Mouse (Mus musculus) thymus, adult 18-20 months (tissue): ENCODE data around the gene Pls3.

ENCODE experiments used
- DNase-seq, 2 experiments: peaks; one replicate each; pipeline ENCODE4 v3.0.0; 2022; ENCODE audit warnings: mixed read lengths in 2 of 2

Gene Pls3

DNA sequence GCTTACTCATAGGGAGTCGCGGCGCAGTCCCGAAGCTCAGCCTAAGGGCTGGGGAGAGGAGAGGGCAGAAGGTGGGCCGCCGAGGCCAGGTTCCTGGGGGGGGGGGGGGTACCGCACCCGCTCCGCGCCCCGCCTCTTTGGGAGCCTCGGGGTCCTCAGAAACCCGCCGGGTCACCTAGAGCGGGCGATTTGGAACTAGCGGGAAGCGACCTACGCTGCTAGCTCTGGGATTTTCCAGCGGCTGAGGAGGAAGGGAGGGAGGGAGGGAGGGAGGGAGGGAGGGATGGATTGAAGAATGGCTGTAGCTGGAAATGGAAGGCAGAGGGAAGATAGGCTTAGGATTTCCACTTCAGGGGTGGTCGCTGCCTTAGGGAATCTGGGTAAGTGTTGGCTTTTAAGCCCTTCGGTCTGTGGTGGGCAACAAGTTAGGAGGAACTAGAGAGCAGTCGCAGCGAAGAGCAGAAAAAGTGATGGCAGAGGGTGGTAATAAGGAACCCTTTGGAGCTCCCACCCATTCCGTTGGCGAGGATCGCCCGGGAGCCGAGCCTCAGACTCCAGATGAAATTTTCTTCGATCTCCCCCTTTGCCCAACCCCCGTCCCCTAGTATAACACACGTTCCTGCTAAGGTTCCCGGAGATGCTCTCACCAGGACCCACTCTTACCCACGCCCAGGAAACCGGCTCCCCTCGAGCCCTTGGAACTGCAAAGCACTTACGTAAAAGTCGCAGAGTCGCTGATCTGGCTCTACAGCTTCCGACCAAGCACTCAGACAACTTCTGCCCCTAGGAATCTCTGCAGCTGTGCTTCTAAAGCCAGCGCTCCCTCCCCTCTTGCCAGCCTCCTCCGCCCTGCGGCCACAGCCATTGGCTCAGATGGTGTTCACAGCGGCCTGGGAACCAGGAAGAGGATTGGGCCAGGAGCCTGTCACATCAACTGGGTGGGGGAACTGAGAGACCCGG lies at the start of gene Pls3:
Gene Pls3 (minus strand): TSS at position 851 of the 960 bp plus-strand sequence.
- peak; percentile 13 to 43 for DNase-seq

DNA sequence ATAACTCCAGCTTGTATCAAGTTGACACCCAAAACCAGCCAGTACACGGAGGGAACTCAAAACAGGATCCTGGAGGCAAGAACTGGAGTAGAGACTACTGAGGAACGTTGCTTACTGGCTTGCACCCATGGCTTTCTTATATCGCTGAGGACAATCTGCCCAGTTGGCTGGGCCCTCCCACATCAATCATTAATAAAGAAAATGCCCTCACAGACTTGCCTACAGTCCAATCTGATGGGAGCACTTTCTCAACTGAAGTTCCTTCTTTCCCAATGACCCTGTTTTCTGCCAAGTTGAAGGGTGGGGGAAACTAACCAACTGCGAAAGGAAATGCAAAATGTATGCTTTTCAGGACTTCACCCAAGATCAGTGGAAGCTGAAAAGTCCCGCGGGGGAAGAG lies 20.7 kb upstream of the Pls3 start:
- DNase-seq = no peak

DNA sequence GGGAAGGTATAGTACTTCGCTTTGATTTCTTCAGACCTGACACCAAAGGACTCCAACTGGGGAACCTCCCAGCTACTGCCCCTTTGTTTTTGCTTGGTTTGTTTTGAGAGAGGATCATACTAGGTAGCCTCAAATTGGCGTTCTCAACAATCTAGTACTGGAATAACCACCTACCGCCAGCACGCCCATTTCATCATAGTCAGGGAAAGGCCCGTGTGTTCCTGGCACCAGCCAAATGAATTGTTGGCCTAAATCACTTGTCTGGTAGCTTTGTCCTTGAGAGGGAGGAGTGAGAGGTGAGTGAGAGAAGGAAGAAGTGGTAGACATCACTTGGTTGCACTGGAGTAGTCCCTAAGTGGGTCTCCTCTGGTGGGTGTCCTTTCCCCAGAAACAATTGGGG lies 584 bp upstream of the Pls3 start:
- DNase-seq = no peak

DNA sequence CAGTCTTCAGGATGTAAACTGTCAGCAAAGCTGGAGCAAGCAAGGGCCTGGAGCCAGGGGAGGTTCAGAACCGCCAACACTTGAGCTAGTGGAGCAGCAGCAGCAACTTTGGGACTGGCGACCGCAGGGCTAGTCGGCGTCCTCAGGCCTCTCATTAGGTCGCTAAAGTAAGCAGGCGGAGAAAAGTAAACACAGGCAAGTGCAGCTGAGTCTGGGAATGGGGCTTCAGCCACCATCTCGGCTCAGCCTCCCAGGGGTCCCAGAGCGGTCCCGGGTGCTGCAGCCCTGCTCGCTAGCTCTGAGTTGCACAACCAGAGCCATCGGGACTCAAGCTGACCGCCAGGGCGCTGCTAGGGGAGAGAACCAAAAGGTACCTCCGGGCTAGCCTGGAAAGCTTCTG lies 1.2 kb downstream of the Pls3 start:
- no peak for DNase-seq

DNA sequence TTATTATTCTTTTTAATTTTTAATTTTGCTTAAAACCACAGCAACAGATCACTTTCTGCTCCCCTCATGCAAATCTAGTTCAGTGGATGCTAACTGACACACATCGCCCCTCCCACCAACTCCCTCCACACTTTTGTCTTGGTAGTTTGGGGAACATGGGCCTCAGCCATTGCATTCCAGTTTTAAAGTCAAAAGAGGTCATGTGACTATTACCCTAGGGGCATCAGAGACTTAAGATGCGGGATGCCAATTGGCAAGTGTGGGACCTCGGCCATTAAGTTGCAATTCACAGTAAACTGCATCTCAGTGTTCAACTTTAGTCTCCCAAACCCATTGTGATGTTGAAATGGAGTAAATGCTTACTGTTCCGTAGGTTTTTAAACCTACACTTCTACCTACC lies 1.7 kb downstream of the Pls3 start:
- DNase-seq = no peak

DNA sequence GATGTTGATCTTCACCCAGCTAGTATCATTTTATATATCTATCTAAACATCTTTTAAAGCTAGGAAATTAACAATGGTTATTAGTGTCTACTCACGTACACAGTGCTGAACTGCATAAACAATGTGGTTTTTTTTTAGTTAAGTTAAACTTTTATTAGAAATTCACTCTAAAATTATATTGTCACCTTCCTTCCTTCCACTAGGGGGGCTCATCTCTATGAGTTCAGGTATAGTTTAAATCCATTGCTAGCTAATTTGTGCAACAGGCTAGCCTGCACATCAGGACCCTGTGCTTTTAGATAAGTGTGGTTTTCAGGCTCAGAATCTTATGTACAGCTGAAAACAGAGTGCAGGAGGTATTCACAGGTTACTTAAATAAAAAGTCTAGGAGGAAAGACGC lies 3.1 kb downstream of the Pls3 start:
- DNase-seq = no peak

DNA sequence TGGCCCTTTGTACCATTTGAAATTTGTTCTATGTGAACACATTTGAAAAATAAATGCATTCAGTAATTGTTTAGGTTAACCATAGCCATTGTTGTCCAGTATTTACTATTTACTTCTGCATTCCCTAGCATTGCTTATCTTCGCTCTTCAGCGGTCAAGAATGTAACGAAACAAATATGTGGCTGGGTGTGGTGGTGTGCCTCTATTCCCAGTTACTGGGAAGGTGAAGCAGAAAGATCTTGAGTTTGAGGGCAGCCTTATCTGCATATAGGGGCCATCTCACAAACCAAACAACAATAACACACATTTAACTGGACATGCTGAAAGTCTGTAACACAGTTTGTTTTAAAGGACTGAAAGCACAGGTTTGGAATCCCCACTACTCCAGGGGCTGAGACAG lies 13.3 kb downstream of the Pls3 start:
- no peak for DNase-seq

DNA sequence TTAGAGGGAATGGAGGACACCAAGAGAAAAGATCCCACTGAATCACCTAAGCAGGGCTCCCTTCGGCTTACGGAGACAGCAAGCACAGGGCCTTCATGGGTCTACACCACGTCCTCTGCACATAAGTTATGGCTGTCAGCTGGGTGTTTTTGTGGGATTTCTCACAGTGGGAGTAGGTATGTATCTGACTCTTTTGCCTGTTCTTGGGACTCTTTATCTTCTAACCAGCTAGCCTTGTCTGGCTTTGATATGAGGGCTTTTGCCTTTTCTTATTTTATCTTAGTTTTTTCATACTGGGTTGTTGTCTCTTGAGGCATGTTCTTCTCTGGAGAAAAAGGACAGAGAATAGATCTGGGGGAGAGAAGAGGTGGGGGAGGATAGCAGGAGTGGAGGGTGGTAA lies 20.7 kb downstream of the Pls3 start:
- no peak for DNase-seq

DNA sequence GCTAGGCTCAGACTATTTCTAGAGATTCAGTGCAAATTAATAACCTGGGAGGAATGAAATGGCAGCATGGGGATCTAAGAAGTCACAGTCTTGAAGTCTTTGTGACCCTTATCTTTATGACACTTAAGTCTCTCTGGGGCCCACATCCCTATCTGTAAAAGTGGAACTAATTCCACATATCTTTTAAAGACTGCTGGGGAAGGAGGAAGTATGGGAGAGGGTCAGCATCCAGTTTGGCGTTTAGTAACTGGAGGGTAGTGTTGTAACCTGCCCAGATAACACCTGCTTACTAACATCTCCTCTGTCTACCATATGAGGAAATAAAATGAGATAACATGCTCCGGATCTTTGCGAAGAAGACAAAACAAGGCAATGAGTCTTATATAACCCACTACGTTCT lies 30.7 kb downstream of the Pls3 start:
- no peak for DNase-seq

DNA sequence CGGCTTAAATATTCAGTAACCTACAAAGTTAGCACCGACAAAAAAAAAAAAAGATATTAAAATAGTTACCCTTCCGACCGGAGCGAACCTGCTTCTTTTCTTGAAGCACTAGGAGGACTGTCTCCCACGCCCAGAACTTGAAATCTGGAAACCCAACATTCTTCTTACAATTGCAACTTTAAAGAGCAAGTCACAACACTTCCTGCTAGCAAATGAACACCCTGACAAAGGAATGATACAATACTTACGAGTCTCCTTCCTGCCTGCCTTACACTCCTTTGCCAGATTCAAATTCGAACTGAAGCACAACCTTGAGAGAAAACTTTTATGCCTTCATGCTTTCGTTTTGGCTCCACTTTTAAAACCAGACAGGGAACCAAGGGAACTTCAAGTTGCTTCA lies 32.1 kb downstream of the Pls3 start:
- no peak for DNase-seq

DNA sequence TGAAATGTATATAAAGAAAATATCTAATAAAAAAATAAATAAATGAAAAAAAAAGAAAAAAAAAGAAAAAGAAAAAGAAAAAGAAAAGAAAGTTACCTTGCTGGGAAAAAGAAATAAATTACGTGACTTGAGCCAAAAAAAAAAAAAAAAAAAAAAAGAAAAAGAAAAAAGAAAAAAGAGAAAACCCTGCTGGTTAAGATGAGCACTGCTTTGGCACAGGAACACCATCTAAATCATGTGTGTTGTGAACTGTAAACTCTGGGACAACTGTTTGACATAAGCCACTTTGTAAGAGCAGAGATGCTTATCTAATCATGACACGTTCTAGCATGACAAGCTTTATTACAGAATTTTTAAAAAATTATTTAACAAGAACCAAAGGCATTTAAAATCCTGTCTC lies 32.9 kb downstream of the Pls3 start:
- no peak for DNase-seq

DNA sequence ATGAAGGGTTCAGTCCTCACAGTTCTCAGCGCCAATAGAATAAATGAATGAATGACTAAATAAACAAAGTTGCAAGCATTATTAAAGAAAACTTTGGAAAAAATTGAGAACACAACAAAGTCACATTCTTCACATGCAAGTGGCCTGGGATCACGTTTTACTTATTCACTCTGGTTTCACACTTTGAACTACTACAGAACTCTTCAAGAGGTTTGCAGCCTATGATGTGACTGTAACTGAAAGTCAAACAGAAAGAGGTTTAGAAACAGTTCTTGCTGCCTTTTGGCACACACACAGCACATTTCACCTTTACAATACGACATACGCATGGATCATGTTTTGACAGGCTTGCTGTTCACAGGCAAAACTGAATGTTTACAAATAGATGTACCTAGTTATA lies 34.7 kb downstream of the Pls3 start:
- DNase-seq = no peak

DNA sequence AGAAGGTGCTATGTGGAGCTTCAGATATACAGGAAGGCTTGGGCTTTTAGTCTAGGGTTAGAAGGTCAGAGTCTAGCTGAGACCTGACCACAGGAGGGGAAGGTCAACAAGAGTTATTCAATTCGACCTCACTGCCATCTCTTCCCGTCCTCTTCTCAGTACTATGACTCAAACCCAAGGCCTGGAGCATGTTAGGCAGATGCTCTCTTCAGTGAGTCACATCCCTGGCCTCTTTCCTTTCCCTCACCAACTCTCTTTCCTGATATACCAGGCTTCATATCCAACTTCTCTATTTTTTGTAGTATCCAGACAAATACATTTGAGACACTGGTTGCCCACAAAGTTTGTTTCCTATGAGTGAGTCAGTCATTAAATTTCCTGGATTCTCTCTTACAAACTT lies 40.1 kb downstream of the Pls3 start:
- no peak for DNase-seq

DNA sequence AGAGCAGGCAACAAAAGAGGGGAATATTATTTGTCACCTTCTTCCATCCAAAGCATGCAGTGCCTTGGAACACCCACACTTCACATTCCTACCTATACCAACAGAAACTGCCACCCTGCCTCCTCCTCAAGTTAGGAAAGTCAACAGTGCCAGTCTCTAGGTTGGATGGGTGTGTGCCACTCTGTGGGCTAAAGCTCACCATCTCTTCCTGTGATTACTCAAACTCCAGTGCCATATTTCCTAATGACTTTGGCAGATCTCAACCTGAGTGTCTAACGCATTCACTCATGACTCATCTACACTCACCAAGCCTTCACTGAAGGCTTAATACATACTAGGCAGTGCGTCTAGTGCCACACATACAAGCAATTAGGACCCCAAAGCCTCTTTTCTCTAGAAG lies 40.7 kb downstream of the Pls3 start:
- DNase-seq = no peak

DNA sequence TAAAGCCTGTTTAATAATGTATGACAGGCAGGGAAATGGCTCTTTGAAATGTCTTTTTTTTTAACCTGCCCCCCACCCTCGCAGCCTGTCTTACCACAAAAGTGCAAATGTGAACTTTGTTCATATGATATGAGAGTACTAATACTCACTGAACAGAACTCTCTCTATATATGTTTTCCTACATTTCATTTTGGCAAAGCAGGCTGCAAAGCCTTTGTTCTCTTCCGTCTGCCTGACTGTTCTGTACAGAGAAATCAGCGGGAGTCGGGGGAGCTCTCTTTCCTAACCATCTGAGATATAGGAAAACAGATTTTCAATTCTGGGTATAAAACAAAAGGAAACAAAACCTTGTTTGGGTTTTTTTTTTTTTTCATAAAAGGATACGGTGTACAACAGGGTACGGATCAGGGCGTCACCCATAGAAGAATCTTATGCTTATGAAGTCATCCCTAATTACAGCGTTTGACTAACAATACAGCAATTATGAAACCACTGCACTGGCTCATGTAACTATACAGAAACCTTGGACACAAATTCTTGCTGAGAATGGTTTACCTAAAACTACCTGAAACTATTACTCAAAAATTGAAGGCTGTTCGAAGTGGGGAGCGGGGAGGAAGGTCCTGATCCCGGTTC lies 41.9 kb downstream of the Pls3 start:
- no peak for DNase-seq

DNA sequence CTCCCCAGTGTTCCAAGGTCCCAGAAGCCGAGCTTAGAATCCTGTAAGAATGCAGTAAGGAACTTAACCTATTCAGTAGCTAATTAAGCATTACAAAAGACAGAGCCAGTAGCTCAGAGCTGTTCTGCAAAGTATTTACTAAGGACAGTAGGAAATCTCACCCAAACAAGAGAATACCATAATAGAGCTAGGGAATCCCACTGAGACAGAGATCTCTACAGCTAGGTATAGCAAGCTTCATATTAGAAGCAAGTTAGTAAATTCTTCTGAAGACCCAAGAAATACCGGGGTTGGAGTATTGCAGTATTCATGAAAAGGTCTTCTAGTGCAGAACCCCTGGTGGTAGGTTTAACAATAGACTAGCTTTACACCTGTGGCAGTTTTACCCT lies 45.1 kb downstream of the Pls3 start:
- no peak for DNase-seq

DNA sequence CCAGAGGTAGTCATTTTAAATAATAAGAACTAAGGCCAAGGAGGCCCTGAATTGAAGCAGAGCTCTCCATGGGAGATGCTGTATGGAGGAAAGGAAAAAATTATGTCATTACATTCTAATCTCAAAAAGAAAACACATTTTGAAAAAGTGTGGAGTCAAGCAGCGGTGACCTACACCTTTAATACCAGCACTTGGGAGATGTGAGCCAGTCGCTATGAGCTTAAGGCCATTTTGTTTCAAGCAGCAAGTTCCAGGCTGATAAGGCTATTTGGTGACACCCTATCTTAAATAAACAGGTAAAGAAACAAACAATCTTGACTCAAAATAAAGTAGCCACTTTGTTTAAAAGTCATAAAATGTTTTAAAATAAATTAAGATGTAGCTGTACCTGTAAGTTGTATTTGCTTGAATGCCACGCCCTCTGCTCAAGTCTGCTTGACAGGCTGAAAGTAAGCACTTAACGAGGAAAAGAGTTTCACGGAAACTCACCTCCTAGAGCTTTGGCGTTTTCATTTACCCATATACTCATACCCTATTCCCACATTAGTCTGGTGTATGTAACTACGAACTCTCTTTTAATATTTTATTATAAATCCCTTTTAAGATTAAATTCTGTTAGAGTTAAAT lies 45.6 kb downstream of the Pls3 start:
- no peak for DNase-seq

DNA sequence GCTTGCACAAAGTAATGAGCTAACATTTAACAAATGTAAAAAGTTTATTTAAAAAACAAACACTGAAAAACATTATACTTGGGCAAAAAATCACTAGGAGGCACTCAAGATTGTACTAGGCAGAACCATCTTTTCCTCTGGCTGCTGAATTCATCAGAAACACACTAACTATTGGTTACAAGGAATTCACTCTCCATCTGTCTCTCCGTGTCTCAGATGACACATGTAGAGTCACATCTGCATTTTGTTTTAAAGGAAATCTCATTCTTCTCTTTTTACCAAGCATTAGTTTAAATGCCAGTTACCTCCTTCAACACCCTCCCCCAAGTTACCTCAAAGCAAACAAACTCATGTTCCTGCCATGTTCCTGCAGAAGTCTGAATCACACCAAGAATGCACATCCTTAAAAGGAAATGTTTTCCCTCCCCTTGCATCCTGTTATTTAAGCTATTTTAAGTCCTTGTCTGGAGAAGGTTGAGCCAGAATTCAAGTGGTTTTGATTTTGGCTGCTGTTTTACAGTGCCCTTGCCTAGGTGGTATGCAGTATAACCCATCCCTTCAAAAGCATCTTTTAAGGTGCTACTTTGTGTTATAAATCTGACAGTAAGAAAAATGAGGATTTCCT lies 56.2 kb downstream of the Pls3 start:
- DNase-seq = no peak

DNA sequence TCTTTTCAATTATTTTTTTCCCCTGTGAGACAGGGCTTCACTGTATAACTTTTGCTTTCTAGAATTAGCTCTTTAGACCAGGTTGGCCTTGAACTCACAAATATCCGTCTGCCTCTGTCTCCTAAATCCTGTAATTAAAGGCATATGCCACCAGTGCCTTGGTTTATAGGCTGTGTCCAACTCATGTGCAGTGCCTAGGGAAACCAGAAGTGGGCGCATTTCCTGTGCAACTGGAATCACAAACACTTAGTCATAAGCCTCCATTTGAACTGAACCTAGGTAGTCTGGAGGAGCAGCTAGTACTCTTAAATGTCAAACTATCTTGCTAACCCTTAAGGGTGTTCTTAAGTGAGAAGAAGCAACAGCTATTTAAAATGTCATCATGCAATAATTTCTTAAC lies 60.0 kb downstream of the Pls3 start:
- DNase-seq = no peak

DNA sequence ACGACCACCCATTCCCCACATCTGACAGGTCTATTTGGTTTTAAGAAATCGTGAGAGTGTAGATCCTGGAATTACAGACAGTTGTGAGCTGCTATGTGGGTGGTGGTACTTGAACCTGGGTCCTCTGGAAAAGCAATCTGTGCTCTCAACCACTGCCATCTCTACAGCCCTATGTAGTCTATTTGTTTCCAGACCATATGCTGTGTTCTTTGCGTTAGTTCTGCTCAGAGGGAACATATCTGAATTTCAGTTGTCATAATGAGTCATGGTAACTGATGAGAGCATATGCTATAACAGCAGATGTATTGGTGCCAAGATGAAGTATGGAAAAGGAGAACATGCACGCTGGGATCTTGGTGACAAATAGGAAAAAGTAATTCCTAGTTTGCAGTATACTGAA lies 60.9 kb downstream of the Pls3 start:
- DNase-seq = no peak

DNA sequence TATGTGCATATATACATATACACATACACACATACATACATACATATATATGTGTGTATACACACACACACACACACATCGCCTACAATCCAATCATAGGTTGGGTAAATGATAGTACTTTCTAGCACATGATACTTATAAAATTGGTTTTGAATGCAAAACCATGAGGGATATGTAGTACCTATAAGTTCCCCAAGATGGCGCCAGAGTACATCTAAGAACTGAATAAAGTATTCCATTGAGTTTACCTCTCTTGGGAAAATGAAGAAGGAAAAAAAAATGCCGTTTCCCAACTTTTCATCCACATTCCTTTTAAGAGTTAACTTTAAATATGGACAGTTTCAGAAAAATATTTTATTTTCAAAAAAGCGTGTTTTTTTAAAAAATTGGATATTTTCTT lies 78.4 kb downstream of the Pls3 start:
- DNase-seq = no peak

DNA sequence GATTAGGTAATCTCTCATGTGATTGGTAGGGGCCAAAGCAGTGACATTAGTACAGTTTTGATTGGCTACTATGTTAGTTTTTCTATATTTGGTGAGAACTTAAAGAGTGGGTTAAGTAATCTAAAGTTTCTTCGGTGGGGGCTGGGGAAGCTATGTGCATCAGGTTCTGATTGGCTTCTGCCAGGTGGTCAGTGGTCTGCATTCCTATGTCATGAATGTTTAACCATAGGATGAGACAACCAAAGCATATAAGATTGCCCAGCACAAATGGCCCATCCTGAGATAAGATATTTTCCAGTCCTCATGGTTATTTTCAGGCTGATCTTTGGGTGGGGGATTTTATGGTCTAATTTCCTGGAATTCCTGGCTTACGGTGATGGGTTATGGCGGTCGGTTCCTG lies 95.2 kb downstream of the Pls3 start:
- DNase-seq = no peak

DNA sequence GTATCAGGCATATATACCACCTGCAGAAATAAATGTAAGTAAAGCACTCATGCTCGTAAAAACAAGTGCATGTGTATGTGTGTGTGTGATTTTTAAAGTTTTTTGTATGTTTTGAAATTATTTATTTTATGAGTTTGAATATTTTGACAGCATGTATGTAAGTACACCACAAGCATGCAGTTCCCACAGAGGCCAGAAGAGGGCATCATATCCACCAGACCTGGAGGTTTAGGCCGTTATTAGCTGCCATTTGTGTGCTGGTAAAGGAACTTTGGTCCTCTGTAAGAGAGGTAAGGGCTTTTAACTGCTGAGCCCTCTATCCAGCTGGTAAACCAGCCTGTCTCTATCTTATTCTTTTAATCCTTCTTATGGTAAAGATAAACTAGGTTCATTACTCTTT lies 97.5 kb downstream of the Pls3 start:
- DNase-seq = no peak
